Mouse (Mus musculus): ENCODE measurements around the gene Slc7a4. TPM values are rescaled to one million over a fixed set of nuclear protein-coding genes. Genes with fewer than 3 reads are reported as not detected.
"Not testable (repeated sequence)": the region's sequence is repeated elsewhere in the genome, so short reads cannot be mapped to it uniquely, and the experiment has no call there.

Slc7a4 gene
- total RNA-seq, 2 experiments from 2014 or later, result 0.97 to 1.3 TPM

DNA sequence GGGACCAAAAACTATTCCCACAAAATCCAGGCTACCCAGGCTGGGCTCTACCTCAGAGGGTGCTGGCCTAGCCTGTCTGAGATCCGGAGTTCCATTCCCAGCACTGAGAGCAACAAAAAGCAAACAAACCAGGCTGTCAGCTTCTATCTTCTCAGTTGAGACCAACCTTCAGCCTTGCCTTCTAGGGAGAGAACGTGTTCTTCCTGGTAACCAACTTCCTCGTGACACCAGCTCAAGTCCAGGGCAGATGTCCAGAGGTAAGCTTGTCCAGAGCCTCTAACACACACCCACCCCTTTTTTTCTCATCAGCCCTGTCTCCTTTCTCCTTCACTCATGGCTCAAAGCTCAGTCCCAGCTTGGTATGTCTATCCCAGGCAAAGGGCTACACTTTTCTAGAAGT, 18.2 kb downstream of the Slc7a4 start:
- DNase-seq, result no peak
- intact Hi-C loops (cut with DNase I; ENCODE audit: low total_unique reads), result no loop called here

DNA sequence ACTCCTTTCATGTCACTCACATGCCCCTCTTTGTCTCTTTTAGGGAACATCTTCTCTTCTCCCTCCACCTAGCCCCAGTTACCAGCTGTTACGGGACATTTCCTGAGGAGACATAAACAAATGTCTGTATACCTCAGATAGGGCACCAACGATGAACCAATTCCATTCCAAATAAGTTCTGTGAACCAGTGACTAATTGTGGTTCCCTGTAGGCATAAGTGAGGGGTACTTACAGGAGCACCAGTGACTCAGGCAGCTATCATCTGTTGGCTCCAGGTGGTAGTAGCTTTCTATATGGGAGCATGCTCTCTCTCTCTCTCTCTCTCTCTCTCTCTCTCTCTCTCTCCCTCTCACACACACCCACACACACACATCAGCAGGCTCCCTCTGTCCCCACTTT, 18.8 kb downstream of the Slc7a4 start:
- intact Hi-C loops (cut with DNase I; ENCODE audit: low total_unique reads), result no loop called here
- no peak for DNase-seq

DNA sequence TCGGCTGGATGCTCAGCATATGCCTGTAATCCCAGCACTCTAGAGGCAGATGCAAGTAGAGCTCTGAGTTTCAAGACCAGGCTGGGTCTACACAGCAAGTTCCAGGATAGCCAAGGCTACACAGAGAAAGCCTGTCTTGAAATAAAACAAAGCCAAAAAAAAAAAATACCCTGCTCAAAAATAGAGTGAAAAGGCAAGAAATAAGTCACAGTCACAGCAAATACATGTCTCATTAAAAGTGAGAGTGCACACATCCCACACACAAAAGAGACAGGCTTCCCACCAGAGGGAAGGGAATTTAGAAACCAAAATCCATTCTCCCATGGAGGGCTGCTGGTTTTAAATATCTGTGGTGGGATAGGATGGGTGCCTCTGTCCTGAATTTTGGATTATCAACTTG, 19.4 kb downstream of the Slc7a4 start:
- intact Hi-C loops (cut with DNase I; ENCODE audit: low total_unique reads), result no loop called here
- DNase-seq, result no peak

DNA sequence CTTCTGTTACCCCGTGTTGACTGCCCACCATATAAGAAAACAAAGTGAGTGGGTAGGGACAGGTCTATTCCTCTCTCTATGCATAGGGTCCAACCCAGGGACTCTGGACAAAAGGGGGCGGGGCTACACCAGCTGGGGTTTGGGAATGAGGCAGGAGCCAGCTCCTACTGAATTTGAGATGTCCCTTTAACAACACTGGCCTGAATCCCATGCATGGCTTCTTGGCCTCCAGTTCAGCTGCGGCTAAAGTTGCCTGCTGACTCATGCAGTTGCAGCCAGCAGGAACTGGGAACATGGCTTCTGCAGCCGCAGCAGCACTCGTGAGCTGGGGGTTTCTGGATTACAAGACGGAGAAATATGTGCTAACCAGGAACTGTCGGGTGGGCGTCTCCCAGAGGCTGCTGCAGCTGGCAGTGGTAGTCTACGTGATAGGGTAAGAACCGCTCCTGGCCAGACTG, 21.2 kb downstream of the Slc7a4 start, which contains the start of gene P2rx6:
TSS of gene P2rx6 (plus strand) at position 135 of the 458 bp plus-strand sequence.
- intact Hi-C loops (cut with DNase I; ENCODE audit: low total_unique reads), result no loop called here
- peak; percentile 78 for DNase-seq

DNA sequence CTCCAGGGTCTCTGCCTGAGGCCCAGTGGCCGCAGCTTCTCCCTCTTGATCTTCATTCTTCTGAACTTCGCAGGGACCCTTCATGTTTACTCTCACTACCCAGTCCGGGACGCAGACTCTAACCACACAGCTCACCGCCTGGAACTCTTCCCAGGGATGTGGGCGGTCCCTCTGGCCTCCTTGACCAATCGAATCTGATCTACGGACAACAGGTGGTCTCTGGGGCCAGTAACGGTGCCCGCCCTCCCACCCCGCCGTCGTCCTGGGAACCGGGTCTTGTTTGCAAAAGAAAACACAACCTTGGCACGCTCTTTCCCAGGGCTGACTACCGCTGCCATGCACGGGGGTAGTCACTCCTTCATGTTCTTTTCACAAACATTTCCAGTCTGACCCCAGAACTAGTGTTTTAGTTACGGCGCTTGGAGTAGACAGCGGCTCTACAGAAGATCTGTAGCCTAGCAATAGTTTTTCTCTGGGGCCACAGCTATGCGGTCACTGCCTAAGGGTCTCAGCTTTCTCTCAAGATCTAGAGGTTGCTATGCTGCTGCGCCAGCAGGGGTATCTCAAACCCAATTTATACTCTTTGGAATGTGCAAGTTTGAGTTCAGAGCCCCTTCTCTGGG, 21.8 kb downstream of the Slc7a4 start, which contains the start of gene Lrrc74b:
TSS of gene Lrrc74b (minus strand) at position 120 of the 623 bp plus-strand sequence.
- peak; percentile 84 for DNase-seq
- intact Hi-C loops (cut with DNase I; ENCODE audit: low total_unique reads), result no loop called here

DNA sequence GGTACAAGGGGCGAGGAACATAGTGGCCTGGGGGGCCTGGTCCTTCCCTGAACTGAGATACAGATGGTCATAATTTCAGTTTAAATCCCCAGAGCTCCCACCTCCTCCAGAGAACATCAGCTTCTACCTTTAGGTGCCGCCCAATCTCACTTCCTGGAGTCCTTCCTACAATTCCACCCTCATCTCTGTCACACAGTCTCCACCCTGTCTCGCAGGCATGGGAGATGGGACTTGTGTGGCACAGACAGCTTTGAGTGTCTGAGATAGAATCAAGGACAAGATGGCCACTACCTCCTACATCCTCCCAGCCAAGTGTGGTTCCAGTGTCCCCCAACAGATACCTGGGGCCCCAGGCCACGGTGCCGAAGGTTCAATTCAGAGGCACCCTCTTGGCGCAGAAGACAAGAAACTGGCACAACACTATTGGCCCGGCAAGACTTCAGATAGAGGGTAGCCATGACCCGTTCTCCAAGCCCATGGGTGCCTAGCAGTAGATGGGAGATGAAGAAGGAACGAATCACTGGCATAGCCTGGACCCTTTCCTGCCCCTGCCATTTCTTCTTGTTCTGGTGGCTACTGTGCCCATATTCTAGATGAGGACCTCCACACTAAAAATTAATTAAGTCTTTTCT, 23.5 kb downstream of the Slc7a4 start:
- intact Hi-C loops (cut with DNase I; ENCODE audit: low total_unique reads), result loop anchor here (5.0 kb wide), 2 partner anchors 33 to 58 kb away; partner anchors contain the start of gene Smpd4
- no peak for DNase-seq

DNA sequence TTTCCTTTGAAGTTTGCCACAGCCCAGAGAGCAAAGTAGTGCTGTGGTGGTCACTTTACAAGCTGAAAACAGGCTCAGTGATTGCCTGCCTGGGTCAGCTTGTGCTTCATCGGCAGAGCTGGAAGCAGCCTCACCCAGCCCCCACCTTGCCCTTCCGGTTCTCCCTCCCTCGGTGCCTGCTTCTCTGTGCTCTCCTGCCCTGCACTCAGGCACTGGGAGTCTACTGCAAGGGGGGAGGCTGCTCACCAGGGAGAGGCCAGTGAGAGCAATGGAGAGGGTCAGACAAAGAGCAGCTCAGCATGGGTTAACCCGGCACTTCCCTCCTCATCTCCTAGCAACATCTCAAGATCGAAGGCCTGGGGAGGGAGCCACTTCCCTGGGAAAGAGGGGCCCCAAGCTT, 24.2 kb downstream of the Slc7a4 start:
- DNase-seq, result no peak
- intact Hi-C loops (cut with DNase I; ENCODE audit: low total_unique reads), result loop anchor here (5.0 kb wide), 2 partner anchors 33 to 58 kb away; partner anchors contain the start of gene Smpd4

DNA sequence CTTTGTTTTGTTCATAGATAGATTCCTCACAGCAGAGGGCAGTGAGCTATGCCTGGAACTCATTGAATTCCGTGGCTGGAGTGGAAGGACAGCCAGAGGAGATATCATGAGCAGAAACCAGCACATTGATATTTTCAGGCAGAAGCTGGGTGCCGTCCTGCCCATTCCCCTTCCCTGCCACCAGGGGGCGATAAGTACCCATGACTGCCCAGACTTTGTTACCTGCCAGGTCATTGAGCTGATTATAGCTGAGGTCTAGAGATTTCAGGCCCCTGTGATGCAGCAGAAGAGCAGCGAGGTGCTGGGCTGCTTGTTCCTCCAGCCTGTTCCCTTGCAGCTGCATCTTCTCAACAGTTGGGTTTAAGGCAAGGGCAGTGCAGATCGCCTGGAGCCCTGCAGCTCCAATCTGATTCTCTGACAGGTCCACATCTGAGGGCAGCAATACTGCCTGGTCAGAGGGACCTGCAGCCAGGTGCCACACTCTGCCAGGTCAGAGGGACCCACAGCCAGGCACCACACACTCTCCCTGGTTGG, 25.0 kb downstream of the Slc7a4 start:
- intact Hi-C loops (cut with DNase I; ENCODE audit: low total_unique reads), result loop anchor here (5.0 kb wide), 2 partner anchors 34 to 59 kb away; partner anchors contain the start of gene Smpd4

DNA sequence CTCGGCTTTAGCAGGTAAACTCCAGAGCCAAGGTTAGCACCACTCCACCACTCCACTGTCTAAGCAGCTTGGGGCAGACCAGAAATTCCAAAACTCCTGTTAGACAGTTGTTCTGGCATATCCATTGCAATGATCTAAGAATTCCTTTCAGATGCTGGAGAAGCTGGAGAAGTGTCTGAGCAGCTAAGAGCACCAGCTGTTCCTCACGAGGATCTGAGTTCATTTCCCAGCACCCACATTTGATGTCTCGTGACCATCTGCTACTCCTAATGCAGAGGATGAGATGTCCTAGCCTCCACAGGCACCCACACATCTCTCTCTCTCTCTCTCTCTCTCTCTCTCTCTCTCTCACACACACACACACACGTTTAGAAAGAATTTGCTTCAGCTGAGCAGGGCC, 26.1 kb downstream of the Slc7a4 start:
- intact Hi-C loops (cut with DNase I; ENCODE audit: low total_unique reads), result loop anchor here (5.0 kb wide), 2 partner anchors 35 to 60 kb away; partner anchors contain the start of gene Smpd4

More for the DNA sequence above, 25.0 kb downstream of the Slc7a4 start:
- peak; percentile 54 for DNase-seq

DNA sequence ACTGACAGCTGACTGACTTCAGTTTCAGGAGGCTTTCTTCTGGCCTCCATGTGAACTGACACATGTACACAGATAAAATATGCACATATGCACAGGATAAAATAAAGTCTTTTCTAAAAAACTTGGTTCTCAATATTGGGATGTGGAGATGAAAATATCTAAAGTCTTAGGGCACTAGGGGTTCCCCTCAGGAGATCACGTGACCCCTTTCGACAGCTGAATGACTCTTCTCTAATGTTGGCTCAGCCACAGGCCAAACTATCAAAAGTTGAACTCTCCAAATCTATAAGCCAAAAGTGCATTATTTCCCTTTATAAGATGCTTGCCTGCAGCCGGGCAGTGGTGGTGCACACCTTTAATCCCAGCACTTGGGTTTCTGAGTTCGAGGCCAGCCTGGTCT, 26.8 kb downstream of the Slc7a4 start:
- no peak for DNase-seq
- intact Hi-C loops (cut with DNase I; ENCODE audit: low total_unique reads), result loop anchor here (5.0 kb wide), 2 partner anchors 36 to 61 kb away; partner anchors contain the start of gene Smpd4

More for the DNA sequence above, 26.1 kb downstream of the Slc7a4 start:
- DNase-seq, result no peak

DNA sequence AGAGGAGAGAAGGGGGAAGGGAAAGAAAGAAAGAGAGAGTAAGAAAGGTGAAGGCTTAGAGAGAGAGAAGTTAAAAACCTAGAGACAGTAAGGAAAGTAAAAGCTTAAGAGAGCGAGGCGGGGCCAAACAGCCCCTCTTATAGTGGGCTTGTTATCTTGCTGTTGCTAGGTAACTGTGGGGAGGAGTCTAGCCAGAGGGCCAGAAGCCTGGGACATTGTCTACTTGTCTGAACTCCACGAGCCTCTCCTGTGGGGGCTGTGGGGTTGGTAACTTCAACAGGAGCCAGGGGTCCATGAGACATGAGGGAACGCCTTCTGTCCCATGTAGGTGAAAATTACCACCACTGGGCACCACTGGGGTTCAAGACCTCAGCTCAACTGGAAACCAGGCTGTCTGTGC, 28.3 kb downstream of the Slc7a4 start:
- intact Hi-C loops (cut with DNase I; ENCODE audit: low total_unique reads), result loop anchor here (5.0 kb wide), 2 partner anchors 38 to 63 kb away; partner anchors contain the start of gene Smpd4
- DNase-seq, result not testable (repeated sequence)

DNA sequence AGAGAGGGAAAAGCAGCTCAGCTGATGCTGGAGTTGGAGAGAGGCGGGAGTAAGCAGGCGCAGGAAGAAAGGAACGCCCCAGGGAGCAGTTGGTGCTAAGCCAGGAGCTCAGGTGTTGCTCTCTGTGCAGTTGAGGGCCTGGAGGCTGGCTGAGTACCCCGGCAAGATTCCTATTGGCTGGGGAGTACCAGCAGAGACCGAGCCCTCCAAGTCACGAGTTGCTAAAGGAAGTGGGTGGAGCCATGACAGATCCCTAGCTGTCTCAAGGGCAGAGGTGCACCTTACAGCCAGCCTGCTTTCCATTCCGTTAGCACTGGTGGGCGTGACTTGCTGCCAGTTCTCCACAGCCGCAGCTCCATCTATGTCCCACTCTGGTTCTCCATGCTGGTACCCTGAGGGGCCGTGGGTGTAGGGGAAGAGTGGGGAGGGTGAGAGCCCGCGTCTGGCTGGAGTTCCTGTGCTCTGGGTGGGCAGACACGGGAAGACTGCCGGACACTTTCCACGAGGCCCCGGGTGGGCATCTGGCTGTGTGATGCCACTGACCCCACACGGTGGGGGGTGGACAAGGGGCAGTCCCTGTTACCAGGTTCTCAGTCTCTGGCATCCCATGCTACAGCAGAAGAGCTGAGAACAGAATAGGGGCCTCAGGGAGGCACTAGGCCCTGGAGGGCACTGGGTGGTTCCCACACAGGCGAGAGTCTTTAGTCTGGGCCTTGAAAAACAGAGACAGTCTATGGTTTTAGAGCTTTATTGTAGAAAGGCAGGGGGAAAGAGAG, 28.9 kb downstream of the Slc7a4 start:
- intact Hi-C loops (cut with DNase I; ENCODE audit: low total_unique reads), result no loop called here

DNA sequence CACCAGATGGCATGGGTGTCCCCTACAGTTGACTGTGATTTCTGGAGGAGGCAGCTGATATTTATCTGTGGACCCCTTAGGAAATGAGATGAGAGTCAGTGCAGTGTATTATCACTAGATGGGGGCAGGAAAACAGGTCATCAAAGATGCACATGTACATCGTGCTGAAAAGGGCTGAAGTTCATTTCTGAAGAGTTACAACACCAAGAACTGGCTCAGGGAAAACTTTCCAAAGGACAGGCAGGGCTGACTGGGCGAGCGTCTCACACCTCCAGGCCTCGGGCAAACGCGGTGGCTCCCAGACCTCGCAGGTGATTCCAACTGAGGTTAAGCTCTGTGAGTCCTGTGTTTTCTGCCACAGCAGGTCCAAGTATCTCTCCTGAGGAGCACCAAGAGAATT, 30.2 kb downstream of the Slc7a4 start:
- intact Hi-C loops (cut with DNase I; ENCODE audit: low total_unique reads), result no loop called here
- DNase-seq, result no peak

More for the DNA sequence above, 28.9 kb downstream of the Slc7a4 start:
- no peak for DNase-seq

DNA sequence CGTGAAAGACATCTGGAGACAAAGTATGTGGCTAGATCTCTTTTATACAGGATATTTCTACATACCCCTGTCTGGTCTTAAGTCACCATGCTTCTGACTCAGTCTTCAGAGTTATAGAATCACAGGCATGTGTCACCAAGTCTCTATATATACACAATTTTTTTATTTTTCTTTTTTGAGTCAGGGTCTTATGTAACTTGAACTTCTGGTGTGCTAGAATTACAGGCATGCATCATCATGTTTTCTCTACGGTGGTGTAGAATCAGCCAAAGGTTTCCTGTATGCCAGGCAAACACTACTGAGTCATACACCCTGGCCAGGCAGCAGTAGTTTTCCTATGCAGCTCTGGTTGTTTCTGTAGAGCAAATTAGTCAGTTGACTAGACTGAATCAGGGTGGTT, 40.4 kb downstream of the Slc7a4 start:
- intact Hi-C loops (cut with DNase I; ENCODE audit: low total_unique reads), result no loop called here

DNA sequence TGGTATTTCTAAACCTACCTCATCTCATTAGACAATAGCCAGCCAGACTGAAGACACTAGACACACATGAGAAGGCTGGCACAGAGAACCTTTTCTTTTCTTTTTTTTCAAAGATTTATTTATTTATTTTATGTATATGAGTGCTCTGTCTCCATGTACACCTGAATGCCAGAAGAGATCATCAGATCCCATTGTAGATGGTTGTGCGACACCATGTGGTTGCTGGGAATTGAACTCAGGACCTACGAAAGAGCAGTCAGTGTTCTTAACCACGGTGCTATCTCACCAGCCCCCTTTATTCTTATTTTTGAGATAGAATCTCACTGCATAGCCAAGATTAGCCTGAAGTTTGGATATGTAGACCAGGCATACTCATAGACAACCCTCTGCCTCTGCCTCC, 46.4 kb downstream of the Slc7a4 start:
- DNase-seq, result no peak
- intact Hi-C loops (cut with DNase I; ENCODE audit: low total_unique reads), result no loop called here

More for the DNA sequence above, 40.4 kb downstream of the Slc7a4 start:
- no peak for DNase-seq

DNA sequence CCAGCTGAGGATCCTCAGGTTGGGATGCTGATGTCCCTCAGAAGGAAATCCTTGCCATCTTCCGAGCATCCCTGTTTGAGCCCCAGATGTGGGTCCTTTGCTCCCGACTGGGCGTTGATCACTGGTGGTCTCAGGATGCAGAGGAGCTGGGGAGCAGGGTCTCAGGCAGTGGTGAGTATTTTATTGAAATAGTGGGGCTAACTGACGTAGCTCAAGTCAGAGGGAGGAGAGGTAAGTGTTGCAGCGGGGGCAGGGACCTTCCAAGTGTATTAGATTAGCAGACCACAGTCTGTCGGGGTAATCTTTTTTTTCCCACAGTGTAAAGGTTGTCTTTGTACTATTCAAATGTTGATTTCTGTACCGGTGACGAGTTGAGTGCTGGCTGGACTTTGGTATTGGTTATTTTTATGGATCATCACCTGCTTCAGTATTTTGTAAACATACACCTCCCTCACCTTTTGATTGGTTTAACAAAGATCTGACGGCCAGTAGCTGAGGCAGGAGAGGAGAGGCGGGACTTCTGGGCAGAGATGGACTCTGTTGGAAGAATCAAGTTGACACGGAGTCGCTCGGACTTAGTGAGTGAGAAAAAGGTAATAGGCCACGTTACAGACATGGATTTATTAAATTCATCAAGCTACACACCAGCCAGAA, 50.2 kb downstream of the Slc7a4 start:
- intact Hi-C loops (cut with DNase I; ENCODE audit: low total_unique reads), result no loop called here
- no peak for DNase-seq

DNA sequence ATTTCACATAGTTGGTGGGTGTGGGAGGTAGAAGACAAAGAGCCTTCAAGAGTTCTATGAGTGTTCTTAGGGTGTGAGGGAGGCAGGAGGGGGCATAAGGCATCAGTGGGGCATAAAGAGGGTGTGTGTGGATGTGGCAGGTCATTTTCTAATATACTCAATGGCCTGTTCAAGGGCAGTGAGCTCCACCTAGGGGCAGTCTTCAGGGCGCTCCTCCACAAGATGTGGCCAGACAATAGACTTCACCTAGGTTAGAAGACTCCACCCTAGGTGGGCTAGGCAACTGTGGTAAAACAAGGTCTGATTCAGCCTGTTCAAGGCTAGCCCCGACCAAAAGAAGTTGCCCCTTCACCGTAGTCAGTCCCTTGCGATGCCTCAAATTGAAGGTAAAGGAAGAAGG, 50.7 kb downstream of the Slc7a4 start:
- intact Hi-C loops (cut with DNase I; ENCODE audit: low total_unique reads), result no loop called here
- no peak for DNase-seq

DNA sequence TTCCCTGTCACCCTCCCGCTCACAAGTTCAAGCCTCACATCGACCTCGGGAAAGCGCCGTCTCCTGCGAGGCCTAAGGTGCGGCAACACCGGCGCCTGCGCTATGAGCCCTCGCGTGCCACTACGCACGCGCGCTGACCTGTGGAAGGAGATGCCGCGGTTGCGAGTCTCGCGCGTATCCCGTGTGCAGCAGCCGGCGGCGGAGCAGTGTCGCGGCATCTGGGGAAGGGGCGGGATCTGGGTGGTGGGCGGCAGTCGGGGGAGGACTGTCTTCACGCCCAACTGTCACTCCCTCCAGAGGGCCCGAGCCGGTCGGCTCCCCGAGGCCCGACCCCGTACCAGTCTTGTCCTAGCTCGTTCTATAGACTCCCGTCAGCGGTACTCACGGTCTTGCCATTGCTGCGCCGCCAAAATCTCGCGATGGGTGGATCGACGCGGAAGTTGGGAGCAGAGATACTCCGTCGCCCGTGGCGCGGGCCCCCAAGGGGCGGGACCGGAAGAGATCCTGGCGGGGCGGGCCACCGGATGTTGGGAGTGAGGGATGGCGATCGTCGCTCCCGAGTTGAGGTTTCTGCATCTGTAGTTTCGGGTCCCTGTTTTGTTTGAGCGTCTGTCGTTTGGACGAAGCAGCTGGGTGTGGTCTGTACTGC, 52.2 kb downstream of the Slc7a4 start, which contains the start of gene Thap7:
TSS of gene Thap7 (minus strand) at position 497 of the 649 bp plus-strand sequence.
- intact Hi-C loops (cut with DNase I; ENCODE audit: low total_unique reads), result no loop called here
- DNase-seq, result peak; percentile 98

Measured in gastrocnemius, postnatal 14 days (tissue).